ENCODE assay signal across 22 mouse cellular contexts in genomic region chr16:73470535-73470934, GRCm38 (mm10).
DNase-seq lines count a peak whose midpoint lies in the region; ATAC-seq and TF ChIP-seq lines count a peak whose summit lies in the region.
"Had no signal": no experiment of that assay in that cellular context is flagged by ENCODE, and none has a peak within 500 bp of the region (broad histone marks: within the 10 kb centered on the region; RNA-seq: fewer than 3 reads in every experiment).

No protein-coding gene starts in this region.

- H3K4me3 ChIP-seq in hindbrain, postnatal 0 days (ENCODE audit: low read length) = no peak overlapping the region
- H3K4me3 ChIP-seq in hindbrain, embryonic 11.5 days (ENCODE audit: low read depth, low read length) = no peak overlapping the region
- H3K4me3 ChIP-seq in lung, adult 2 months (replicated peaks; ENCODE audit: extremely low read depth, low read depth, low read length) = no peak overlapping the region
- H3K4me3 ChIP-seq: embryonic facial prominence, embryonic 13.5 days; erythroblast, embryonic 14.5 days; forebrain, embryonic 15.5 days; heart, embryonic 10.5 days; limb, embryonic 12.5 days; liver, embryonic 12.5 days; lung, embryonic 15.5 days; midbrain, embryonic 12.5 days; neural tube, embryonic 15.5 days had no signal

- H3K9me3 ChIP-seq in hindbrain, postnatal 0 days (ENCODE audit: low read length) = no peaks in the 10 kb centered on the region
- H3K9me3 ChIP-seq in hindbrain, embryonic 11.5 days (ENCODE audit: control insufficient read depth, low read length) = no peaks in the 10 kb centered on the region
- H3K9me3 ChIP-seq: embryonic facial prominence, embryonic 13.5 days; forebrain, embryonic 15.5 days; heart, embryonic 10.5 days; limb, embryonic 12.5 days; liver, embryonic 12.5 days; lung, embryonic 15.5 days; midbrain, embryonic 12.5 days; neural tube, embryonic 15.5 days had no signal

- no peak overlapping the region for H3K9ac ChIP-seq in hindbrain, postnatal 0 days (replicated peaks; ENCODE audit: low read length)
- no peak overlapping the region for H3K9ac ChIP-seq in hindbrain, embryonic 11.5 days (ENCODE audit: low read depth, low read length)
- H3K9ac ChIP-seq: embryonic facial prominence, embryonic 13.5 days; forebrain, embryonic 15.5 days; limb, embryonic 12.5 days; liver, embryonic 12.5 days; lung, embryonic 15.5 days; midbrain, embryonic 12.5 days; neural tube, embryonic 15.5 days had no signal

- TF ChIP-seq POLR2A in lung, adult 2 months (IDR thresholded peaks at IDR 0.05; ENCODE audit: borderline replicate concordance, extremely low read depth, low read depth, low read length) = no peak

- H3K4me2 ChIP-seq in hindbrain, postnatal 0 days (ENCODE audit: low read depth, low read length) = no peak overlapping the region
- no peak overlapping the region for H3K4me2 ChIP-seq in hindbrain, embryonic 11.5 days (replicated peaks; ENCODE audit: low read depth, low read length)
- H3K4me2 ChIP-seq: embryonic facial prominence, embryonic 13.5 days; forebrain, embryonic 15.5 days; limb, embryonic 12.5 days; liver, embryonic 12.5 days; lung, embryonic 15.5 days; midbrain, embryonic 12.5 days; neural tube, embryonic 15.5 days had no signal

- no peaks in the 10 kb centered on the region for H3K36me3 ChIP-seq in hindbrain, postnatal 0 days (ENCODE audit: insufficient read depth, low read length)
- H3K36me3 ChIP-seq in hindbrain, embryonic 11.5 days (ENCODE audit: control insufficient read depth, insufficient read depth, low read length) = no peaks in the 10 kb centered on the region
- H3K36me3 ChIP-seq: embryonic facial prominence, embryonic 13.5 days; forebrain, embryonic 15.5 days; heart, embryonic 10.5 days; limb, embryonic 12.5 days; liver, embryonic 12.5 days; lung, embryonic 15.5 days; midbrain, embryonic 12.5 days; neural tube, embryonic 15.5 days had no signal

- DNase-seq in embryo, embryonic 11 days = peak; percentile 18
- no peak for DNase-seq in embryo, embryonic 9.5 days (ENCODE audit: extremely low spot score)
- DNase-seq in hindbrain, postnatal 0 days (ENCODE audit: low spot score) = peak; percentile 5
- no peak for DNase-seq in hindbrain, embryonic 11.5 days (ENCODE audit: low spot score)
- DNase-seq in lung, postnatal 36 days = peak; percentile 13
- DNase-seq in lung, adult 2 months = no peak
- peak; percentile 47 for DNase-seq in R1 (ENCODE audit: low read depth, low spot score)
- no peak for DNase-seq in frontal cortex, postnatal 10 days (ENCODE audit: low spot score in 2 of 2)
- DNase-seq: adrenal gland, postnatal 25 days; cerebellum, adult 8-10 months; gastrocnemius, postnatal 25 days; kidney, adult 11 months had no signal

- ATAC-seq in hindbrain, postnatal 0 days = no peak
- no peak for ATAC-seq in hindbrain, embryonic 11.5 days (ENCODE audit: low FRiP score)
- ATAC-seq: forebrain, embryonic 15.5 days; hindbrain, embryonic 16.5 days; liver, embryonic 12.5 days had no signal

- H3K27ac ChIP-seq in hindbrain, postnatal 0 days = no peak overlapping the region
- no peak overlapping the region for H3K27ac ChIP-seq in hindbrain, embryonic 11.5 days (ENCODE audit: low read depth, low read length)
- H3K27ac ChIP-seq: embryonic facial prominence, embryonic 13.5 days; forebrain, embryonic 15.5 days; heart, embryonic 10.5 days; limb, embryonic 12.5 days; liver, embryonic 12.5 days; lung, embryonic 15.5 days; midbrain, embryonic 12.5 days; neural tube, embryonic 15.5 days had no signal

- H3K4me1 ChIP-seq in hindbrain, postnatal 0 days (ENCODE audit: insufficient read depth, low read length) = no peaks in the 10 kb centered on the region
- H3K4me1 ChIP-seq in hindbrain, embryonic 11.5 days (replicated peaks; ENCODE audit: control insufficient read depth, insufficient read depth, low read length) = no peaks in the 10 kb centered on the region
- peaks cover 6% of the 10 kb centered on the region; the same call in 1 of the 2 replicates for H3K4me1 ChIP-seq in lung, adult 2 months (ENCODE audit: control insufficient read depth, insufficient read depth, low read length)
- H3K4me1 ChIP-seq: heart, embryonic 10.5 days; limb, embryonic 12.5 days; liver, embryonic 12.5 days; lung, embryonic 15.5 days; midbrain, embryonic 12.5 days; neural tube, embryonic 15.5 days had no signal

- 63% methylated on average over 4 of the region's 4 CpGs for WGBS in hindbrain, postnatal 0 days
- 63% methylated on average over 4 of the region's 4 CpGs for WGBS in hindbrain, embryonic 11.5 days
- 70% methylated on average over 4 of the region's 4 CpGs for WGBS in lung, adult 2 months

- no peaks in the 10 kb centered on the region for H3K27me3 ChIP-seq in hindbrain, postnatal 0 days (ENCODE audit: insufficient read depth, low read length)
- H3K27me3 ChIP-seq in hindbrain, embryonic 11.5 days (ENCODE audit: control insufficient read depth, insufficient read depth, low read length) = no peaks in the 10 kb centered on the region
- H3K27me3 ChIP-seq: embryonic facial prominence, embryonic 13.5 days; forebrain, embryonic 15.5 days; limb, embryonic 12.5 days; liver, embryonic 12.5 days; lung, embryonic 15.5 days; midbrain, embryonic 12.5 days; neural tube, embryonic 15.5 days had no signal

- peak; percentile 12; the same call in 1 of the 2 replicates for TF ChIP-seq CTCF in hindbrain, postnatal 0 days (IDR thresholded peaks at IDR 0.05; ENCODE audit: low read depth)
- no peak for TF ChIP-seq CTCF in lung, adult 2 months (IDR thresholded peaks at IDR 0.05; ENCODE audit: insufficient read depth, low read length)

Comparison
In these comparisons a context has a peak if more than half of its experiments do, and no peak if none do; other contexts are left out.
1. DNase-seq: peak in embryo, embryonic 11 days (single experiment), hindbrain, postnatal 0 days (single experiment), lung, postnatal 36 days (single experiment) and R1 (single experiment); none in embryo, embryonic 9.5 days (single experiment), hindbrain, embryonic 11.5 days (single experiment), lung, adult 2 months (single experiment) and frontal cortex, postnatal 10 days (0 of 2).